Mouse (Mus musculus): ENCODE data around the gene Tmem198. TPM values are rescaled to one million over a fixed set of nuclear protein-coding genes. Genes with fewer than 3 reads are reported as not detected.

Gene Tmem198
- polyA plus RNA-seq, 1 experiment from 2014 or later = 45.0 TPM

DNA sequence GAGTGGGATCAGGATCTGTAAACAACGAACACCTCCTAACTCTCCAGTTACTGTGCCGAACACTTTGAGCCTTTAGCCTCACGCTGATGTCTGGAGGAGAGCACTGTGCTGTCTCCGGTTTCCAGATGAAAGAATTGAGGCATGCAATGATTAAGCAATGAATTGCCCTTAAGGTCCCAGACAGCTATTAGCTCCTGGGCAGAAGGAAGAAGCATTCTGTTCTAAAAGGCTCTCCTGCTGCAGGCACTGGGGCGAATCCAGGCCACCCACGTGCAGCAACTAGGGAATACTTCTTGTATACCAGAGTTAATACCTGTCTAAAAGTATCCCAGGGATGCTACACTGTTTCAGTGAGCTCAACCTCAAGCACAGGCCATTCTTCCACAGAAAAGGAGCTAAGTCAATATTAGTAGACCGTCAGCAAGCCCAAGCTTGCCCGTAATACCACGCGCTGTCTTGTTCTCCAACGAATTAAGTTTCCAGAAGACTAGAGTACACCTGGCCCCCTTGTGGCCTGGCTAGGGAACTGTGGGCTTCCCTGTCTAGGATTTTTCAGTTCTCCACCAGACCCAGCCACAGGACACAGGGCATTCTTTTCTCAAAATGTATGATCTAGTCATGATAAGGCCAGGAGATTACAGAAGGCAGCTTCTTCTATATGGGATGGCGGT is 15.7 kb downstream of the Tmem198 start:
- whole genome bisulfite sequencing = 52% methylated on average over 12 of the region's 12 CpGs
- peaks cover 53% of the 10 kb centered on the region for H3K36me3 ChIP-seq
- no peak overlapping the region for H3K4me3 ChIP-seq
- peaks cover 35% of the 10 kb centered on the region for H3K27me3 ChIP-seq
- H3K4me2 ChIP-seq = no peak overlapping the region
- no peaks in the 10 kb centered on the region; the same call in 1 of the 2 replicates for H3K4me1 ChIP-seq (replicated peaks)
- no peak for ATAC-seq (ENCODE audit: low FRiP score)
- no peak overlapping the region for H3K27ac ChIP-seq
- no peak overlapping the region for H3K9ac ChIP-seq
- no peaks in the 10 kb centered on the region for H3K9me3 ChIP-seq

DNA sequence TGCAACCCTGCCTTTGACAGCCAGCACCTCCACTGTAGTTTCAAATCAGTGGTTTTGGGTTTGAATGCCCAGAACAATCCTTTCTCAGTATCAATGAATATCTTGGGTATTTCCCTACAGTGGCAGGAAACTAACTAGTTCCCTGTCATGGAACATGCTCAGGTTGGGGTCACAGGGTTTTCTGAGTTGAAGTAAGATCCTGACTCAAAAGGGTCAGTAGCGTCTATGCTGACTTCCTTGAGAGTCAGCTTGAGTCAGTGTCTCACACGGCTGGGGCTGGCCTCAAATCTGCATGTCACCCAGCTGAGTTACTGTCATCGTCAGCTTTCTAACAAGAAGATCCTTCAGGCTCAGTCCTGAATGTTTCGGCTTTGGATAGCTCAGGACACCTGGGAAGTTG is 19.6 kb downstream of the Tmem198 start:
- peaks cover 67% of the 10 kb centered on the region for H3K36me3 ChIP-seq
- no peak overlapping the region for H3K9ac ChIP-seq
- peaks cover 6% of the 10 kb centered on the region; the same call in 1 of the 2 replicates for H3K4me1 ChIP-seq (replicated peaks)
- H3K27me3 ChIP-seq = peaks cover 12% of the 10 kb centered on the region
- H3K9me3 ChIP-seq = no peaks in the 10 kb centered on the region
- 90% methylated on average over 4 of the region's 4 CpGs for WGBS
- no peak for ATAC-seq (ENCODE audit: low FRiP score)
- H3K27ac ChIP-seq = no peak overlapping the region
- no peak overlapping the region for H3K4me2 ChIP-seq
- no peak overlapping the region for H3K4me3 ChIP-seq

DNA sequence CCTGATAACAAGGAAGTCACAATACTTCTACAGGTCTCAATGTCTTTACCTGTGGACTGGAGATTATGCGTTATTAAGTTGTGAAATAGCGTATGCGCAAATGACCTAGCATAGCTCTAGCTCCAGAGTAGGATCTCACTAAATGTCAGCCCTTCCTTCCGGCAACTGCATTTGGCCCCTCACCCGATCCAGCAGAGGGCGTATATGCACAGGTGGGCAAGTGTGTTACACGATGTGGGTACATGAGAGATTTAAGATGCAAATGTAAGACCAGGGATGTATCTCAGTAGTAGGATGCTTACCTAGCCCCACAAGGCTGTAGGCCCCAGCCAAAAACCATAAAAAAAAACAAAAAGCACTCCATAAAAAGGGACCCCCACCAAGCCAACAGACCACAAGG is 20.1 kb downstream of the Tmem198 start:
- WGBS = 86% methylated on average over 7 of the region's 7 CpGs
- H3K9ac ChIP-seq = no peak overlapping the region
- H3K27me3 ChIP-seq = peaks cover 18% of the 10 kb centered on the region
- no peak overlapping the region for H3K4me3 ChIP-seq
- peaks cover 11% of the 10 kb centered on the region for H3K4me1 ChIP-seq (replicated peaks)
- H3K27ac ChIP-seq = no peak overlapping the region
- no peaks in the 10 kb centered on the region for H3K9me3 ChIP-seq
- ATAC-seq (ENCODE audit: low FRiP score) = no peak
- peaks cover 67% of the 10 kb centered on the region for H3K36me3 ChIP-seq
- H3K4me2 ChIP-seq = no peak overlapping the region

DNA sequence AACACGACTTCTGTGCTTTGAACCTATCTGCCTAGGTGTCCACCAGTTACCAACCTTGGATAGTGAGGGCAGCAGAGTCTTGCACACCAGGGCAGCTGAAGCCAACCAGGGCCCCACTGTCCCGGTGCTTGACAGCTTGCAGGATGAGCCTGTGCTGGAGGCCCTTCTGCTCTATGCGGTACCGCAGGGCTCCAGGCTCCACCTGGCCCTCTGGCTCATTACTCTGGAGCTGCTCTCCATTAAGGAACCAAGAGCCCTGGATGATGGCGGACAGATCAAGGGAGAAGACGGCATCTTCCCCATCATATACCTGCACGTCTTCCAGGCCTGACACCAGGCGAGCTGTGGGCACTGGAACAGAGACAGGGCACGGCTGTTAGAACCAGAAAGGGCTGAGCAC is 22.6 kb downstream of the Tmem198 start:
- WGBS = 98% methylated on average over 9 of the region's 9 CpGs
- no peak overlapping the region for H3K9ac ChIP-seq

DNA sequence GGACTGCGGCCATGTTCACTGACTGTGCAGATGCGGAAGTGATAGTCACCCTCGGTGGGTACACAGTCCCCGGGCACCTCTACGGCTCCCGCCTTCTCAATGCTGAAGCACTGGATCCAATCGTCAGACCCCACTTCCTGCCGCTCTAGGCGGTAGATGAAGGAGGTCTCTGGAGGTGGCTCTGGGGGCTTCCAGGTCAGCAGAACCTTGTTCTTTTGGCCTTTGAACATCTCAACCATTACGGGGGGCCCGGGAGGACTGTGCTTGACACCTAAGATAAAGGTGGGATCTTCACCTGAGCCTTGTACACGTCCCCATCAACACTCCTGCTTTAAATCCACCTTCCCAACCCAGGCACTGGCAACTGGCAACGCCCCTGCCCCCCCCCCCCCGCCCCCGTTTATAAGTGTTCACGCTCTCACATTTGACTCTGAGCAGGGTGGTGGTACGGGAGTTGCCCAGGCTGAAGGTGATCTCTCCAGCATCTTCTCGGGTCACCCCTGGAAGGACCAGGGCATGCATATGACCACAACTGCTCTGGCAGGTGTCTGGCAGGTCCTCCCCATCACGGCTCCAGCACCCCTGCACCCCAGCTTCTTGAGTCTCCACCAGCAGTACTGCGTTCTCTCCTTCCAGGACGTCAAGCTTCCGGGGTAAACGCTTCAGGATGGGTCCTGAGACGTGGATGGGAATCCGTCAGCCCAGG is 23.8 kb downstream of the Tmem198 start:
- Histone ChIP-seq H3K27ac (no peak overlapping the region), H3K9ac (no peak overlapping the region), H3K9me3 (no peaks in the 10 kb centered on the region), H3K4me3 (0 out of 2 replicates have a peak overlapping the region, but pooled peaks have one; percentile 0), H3K4me1 (replicated peaks) (peaks cover 37% of the 10 kb centered on the region), H3K36me3 (peaks cover 46% of the 10 kb centered on the region), H3K27me3 (peaks cover 32% of the 10 kb centered on the region), H3K4me2 (0 out of 2 replicates have a peak overlapping the region, but pooled peaks have one; percentile 11)
- no peak for ATAC-seq (ENCODE audit: low FRiP score)
- 89% methylated on average over 24 of the region's 25 CpGs for WGBS

More for the DNA sequence above, 22.6 kb downstream of the Tmem198 start:
- no peak for ATAC-seq (ENCODE audit: low FRiP score)
- peaks cover 21% of the 10 kb centered on the region for H3K27me3 ChIP-seq
- H3K9me3 ChIP-seq = no peaks in the 10 kb centered on the region
- H3K4me2 ChIP-seq = no peak overlapping the region
- no peak overlapping the region for H3K4me3 ChIP-seq
- peaks cover 26% of the 10 kb centered on the region for H3K4me1 ChIP-seq (replicated peaks)
- H3K27ac ChIP-seq = no peak overlapping the region
- H3K36me3 ChIP-seq = peaks cover 58% of the 10 kb centered on the region

DNA sequence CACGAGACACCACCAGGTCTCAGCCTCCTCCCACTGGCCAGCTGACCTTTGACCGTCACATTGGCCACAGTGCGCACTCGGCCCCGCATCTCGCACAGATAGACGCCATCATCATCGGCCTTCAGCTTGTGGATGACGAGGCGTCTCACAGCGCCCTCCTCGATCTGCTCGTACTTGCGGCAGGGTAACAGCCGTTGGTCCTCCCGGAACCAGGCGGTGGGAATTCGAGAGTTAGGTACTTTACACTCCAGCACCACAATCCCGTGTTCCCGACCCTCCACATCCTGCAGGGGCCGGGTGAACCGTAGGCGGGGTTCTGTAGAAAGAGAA is 24.3 kb downstream of the Tmem198 start:
- Histone ChIP-seq H3K36me3 (peaks cover 41% of the 10 kb centered on the region), H3K27me3 (peaks cover 36% of the 10 kb centered on the region), H3K27ac (no peak overlapping the region), H3K9me3 (no peaks in the 10 kb centered on the region), H3K4me3 (0 out of 2 replicates have a peak overlapping the region, but pooled peaks have one; percentile 0), H3K4me2 (0 out of 2 replicates have a peak overlapping the region, but pooled peaks have one; percentile 11), H3K4me1 (replicated peaks) (peaks cover 38% of the 10 kb centered on the region), H3K9ac (no peak overlapping the region)
- WGBS = 61% methylated on average over 23 of the region's 23 CpGs
- no peak for ATAC-seq (ENCODE audit: low FRiP score)

DNA sequence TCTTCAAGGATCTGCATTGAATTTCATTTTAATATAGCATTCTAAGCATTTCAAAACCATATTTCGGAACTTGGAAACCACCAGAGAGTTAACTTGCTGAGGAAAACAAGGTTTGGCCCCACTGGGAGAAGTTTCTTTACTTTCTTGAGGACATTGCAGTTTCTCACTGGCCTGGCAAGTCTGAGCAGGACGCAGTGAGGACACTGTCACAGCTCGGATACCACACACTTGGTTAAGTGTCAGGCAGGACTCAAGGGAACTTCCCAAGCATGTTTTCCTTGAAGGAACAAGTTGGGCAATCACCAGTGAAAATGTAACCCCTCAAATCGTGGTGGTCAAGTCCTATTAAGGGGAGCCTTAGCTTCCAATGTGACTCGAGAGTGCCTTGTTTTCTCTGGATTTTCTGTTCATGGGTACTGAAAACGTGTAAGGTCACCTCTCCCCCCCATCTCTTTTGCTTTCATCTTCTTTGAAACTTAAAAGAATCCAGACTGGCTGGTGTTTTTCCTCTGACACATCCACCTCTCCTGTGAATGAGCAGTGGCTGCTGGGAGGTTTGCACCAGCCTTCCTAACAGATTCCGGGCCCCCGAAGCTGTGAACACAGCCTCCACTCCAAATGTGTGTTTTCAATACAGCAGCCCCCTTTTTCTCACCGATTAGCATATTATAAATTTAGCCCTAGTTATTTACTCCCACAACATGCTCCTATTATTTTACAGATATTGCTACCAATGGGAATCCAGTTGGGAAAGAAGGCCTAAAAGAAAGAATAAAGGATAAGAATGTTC is 25.1 kb downstream of the Tmem198 start:
- Histone ChIP-seq H3K27me3 (peaks cover 43% of the 10 kb centered on the region), H3K4me3 (peak overlapping the region; percentile 79), H3K9me3 (no peaks in the 10 kb centered on the region), H3K9ac (peak overlapping the region; percentile 97), H3K27ac (peak overlapping the region; percentile 94), H3K36me3 (peaks cover 33% of the 10 kb centered on the region), H3K4me1 (replicated peaks) (peaks cover 38% of the 10 kb centered on the region), H3K4me2 (peak overlapping the region; percentile 90)
- WGBS = 73% methylated on average over 9 of the region's 9 CpGs
- ATAC-seq (ENCODE audit: low FRiP score) = no peak

DNA sequence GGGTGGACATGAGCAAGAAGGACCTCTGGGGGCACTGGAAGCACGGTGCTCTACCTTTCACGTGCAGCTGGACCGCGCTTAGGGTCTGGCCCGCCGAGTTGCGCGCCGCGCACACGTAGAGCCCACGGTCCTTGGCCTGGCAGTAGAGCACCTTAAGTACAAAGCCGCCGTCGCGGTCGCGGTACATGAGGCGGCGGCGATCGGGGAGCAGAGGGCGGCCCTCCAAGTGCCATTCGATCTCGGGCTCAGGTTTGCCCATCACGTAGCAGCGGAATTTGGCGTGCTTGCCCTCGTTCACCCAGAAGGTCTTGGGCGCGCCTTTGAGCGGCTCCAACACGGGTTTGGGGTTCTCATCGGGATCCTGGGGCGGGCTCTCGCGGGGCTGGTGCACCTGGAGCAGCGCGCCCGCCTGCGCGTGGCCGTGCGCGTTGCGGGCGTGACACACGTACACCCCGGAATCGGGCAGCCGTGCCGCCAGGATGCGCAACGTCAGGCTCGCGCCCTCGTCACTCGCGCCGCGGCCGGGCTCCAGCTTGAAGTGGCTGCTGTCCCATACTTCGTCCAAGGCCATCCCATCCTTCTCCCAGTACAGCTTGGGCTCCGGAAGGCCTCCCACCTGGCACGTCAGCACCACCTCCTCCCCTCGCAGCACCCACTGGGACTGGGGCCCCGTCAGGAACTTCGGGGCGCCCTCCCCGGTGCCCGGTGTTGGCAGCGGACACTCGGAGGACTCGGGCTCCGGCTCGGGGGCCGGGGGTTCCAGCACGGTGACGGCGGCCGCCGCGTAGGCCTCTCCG is 26.0 kb downstream of the Tmem198 start:
- Histone ChIP-seq H3K4me1 (replicated peaks) (peaks cover 40% of the 10 kb centered on the region), H3K4me3 (peak overlapping the region; percentile 79), H3K9me3 (no peaks in the 10 kb centered on the region), H3K27ac (peak overlapping the region; percentile 94), H3K36me3 (peaks cover 25% of the 10 kb centered on the region), H3K9ac (peak overlapping the region; percentile 97), H3K27me3 (peaks cover 49% of the 10 kb centered on the region), H3K4me2 (peak overlapping the region; percentile 90)
- peak; percentile 75 for ATAC-seq (ENCODE audit: low FRiP score)
- under 1% methylated on average over 79 of the region's 84 CpGs for WGBS

DNA sequence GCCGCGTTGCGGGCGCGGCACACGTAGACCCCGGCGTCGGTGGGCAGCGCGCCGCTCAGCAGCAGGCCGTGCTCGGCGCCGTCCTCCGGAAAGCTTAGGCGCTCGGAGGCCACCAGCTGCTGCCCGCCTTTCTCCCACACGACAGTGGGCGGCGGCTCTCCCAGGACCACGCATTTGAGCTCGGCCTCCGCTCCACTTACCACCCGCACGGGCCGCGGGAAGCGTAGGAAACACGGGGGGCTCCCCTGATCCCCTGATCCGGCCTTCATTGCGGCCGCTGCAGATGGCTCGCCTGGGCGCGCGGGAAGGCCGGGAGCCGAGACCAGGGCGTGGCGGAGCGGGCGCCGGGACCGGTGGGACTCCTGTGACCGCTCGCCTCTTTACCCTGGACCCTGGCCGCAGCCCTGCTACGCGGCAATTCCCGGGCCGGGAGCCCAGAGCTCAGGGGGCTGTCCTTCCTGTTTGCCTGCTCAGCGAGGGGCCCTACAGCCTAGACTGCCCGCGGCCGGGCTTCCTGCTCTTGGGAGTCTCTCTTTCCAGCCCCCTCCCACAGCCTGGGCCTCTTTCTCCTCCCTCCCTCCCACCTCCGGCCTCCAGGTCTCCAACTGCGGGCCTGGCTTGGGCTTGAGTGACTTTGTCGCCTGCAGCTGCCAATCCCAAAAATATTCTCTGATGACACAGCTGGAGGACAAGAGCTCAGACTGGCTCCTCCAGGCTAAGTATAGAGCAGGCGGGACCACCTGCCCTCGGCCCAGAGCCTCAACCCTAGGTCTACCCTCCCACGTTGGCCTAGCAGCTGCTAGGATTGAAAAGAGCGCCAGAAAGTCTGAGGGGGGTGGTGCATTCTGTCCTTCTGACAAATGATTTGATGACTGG is 26.9 kb downstream of the Tmem198 start, which contains the start of gene Obsl1:
Gene Obsl1 (minus strand): TSS at position 497 of the 876 bp plus-strand sequence.
- H3K36me3 ChIP-seq = peaks cover 17% of the 10 kb centered on the region
- peak within 1 kb of the TSS; percentile 97 for H3K9ac ChIP-seq
- peaks cover 52% of the 10 kb centered on the region for H3K27me3 ChIP-seq
- peak; percentile 71 for ATAC-seq (ENCODE audit: low FRiP score)
- peaks cover 40% of the 10 kb centered on the region for H3K4me1 ChIP-seq (replicated peaks)
- peak within 1 kb of the TSS; percentile 79 for H3K4me3 ChIP-seq
- peak within 1 kb of the TSS; percentile 94 for H3K27ac ChIP-seq
- H3K9me3 ChIP-seq = no peaks in the 10 kb centered on the region
- H3K4me2 ChIP-seq = peak within 1 kb of the TSS; percentile 90
- under 1% methylated on average over 45 of the region's 65 CpGs for WGBS

DNA sequence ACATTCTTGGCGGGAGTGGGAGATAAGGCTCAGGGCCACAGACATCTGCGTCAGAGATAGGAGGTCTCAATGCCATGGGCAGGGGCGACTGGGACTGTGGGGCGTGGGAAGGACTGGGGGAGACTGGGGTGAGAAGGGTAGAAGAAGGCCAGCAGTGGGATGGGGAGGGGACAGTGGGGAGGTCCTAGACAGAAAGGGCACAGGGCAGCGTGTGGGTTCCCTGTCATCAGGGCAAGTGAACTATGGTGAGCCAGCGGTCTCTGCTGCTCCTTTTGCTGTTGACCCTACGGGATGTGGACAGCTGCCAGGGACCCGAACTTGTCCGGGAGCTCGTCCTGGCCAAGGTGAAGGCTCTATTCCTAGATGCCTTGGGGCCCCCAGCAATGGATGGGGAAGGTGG is 27.7 kb downstream of the Tmem198 start, which contains the start of gene Inha:
Gene Inha (plus strand): TSS at position 72 of the 400 bp plus-strand sequence.
- ATAC-seq (ENCODE audit: low FRiP score) = no peak
- H3K4me3 ChIP-seq = peak within 1 kb of the TSS; percentile 79
- H3K9ac ChIP-seq = peak within 1 kb of the TSS; percentile 97
- peak within 1 kb of the TSS; percentile 90 for H3K4me2 ChIP-seq
- peak within 1 kb of the TSS; percentile 94 for H3K27ac ChIP-seq
- WGBS = 79% methylated on average over 10 of the region's 10 CpGs
- H3K9me3 ChIP-seq = no peaks in the 10 kb centered on the region
- H3K4me1 ChIP-seq (replicated peaks) = peaks cover 40% of the 10 kb centered on the region
- peaks cover 52% of the 10 kb centered on the region for H3K27me3 ChIP-seq
- peaks cover 9% of the 10 kb centered on the region for H3K36me3 ChIP-seq

DNA sequence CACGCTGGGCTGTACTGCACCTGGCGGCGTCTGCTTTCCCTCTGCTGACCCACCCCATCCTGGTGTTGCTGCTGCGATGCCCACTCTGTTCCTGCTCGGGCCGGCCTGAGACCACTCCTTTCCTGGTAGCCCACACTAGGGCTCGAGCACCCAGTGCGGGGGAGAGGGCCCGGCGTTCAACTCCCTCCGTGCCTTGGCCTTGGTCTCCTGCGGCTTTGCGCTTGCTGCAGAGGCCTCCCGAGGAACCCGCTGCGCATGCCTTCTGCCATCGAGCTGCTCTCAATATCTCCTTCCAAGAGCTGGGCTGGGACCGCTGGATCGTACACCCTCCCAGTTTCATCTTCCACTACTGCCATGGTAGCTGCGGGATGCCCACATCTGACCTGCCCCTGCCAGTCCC is 30.3 kb downstream of the Tmem198 start:
- Histone ChIP-seq H3K9me3 (no peaks in the 10 kb centered on the region), H3K9ac (no peak overlapping the region), H3K4me3 (no peak overlapping the region), H3K4me2 (no peak overlapping the region), H3K27me3 (peaks cover 33% of the 10 kb centered on the region), H3K36me3 (no peaks in the 10 kb centered on the region), H3K4me1 (replicated peaks) (peaks cover 28% of the 10 kb centered on the region), H3K27ac (no peak overlapping the region)
- WGBS = 46% methylated on average over 20 of the region's 20 CpGs
- no peak for ATAC-seq (ENCODE audit: low FRiP score)

Measured in hindbrain, embryonic 13.5 days (tissue).